Mouse (Mus musculus): ENCODE results near the gene Nol3. TPM values are rescaled to one million over a fixed set of nuclear protein-coding genes. Genes with fewer than 3 reads are reported as not detected.

Gene Nol3
- total and polyA plus RNA-seq, 3 experiments, result 0.63 to 0.89 TPM; not detected in 1

- Histone ChIP-seq H3K4me1 (ENCODE audit: control insufficient read depth in 1 of 2, insufficient read depth in 2 of 2, low read length in 2 of 2) (peaks cover 9 to 21% of the 10 kb centered on the region in 2 experiments), H3K36me3 (ENCODE audit: control insufficient read depth in 1 of 2, insufficient read depth in 2 of 2, low read length in 2 of 2) (peaks cover under 1 to 13% of the 10 kb centered on the region in 2 experiments), H3K4me3 (ENCODE audit: control insufficient read depth in 1 of 2, insufficient read depth in 1 of 2, low read depth in 2 of 2, low read length in 2 of 2) (no peak overlapping the region), H3K9ac (ENCODE audit: control insufficient read depth, low read depth, low read length, poor library complexity, severe bottlenecking) (no peak overlapping the region), H3K27ac (ENCODE audit: control insufficient read depth, low read depth, low read length) (no peak overlapping the region), H3K79me2 (ENCODE audit: control insufficient read depth, insufficient read depth, low read length, poor library complexity) (peaks cover 26% of the 10 kb centered on the region), H3K9me3 (replicated peaks; ENCODE audit: insufficient read depth, low read length) (no peaks in the 10 kb centered on the region), H3K27me3 (ENCODE audit: control insufficient read depth in 1 of 2, insufficient read depth in 2 of 2, low read length in 2 of 2) (no peaks in the 10 kb centered on the region)
- no peak for DNase-seq (ENCODE audit: low read depth, low spot score)
- no peak for TF ChIP-seq CHD2 (IDR thresholded peaks at IDR 0.05; ENCODE audit: low read length)
- no peak for TF ChIP-seq RAD21 (IDR thresholded peaks at IDR 0.05; ENCODE audit: low read depth, low read length)
- TF ChIP-seq MYB (IDR thresholded peaks at IDR 0.05; ENCODE audit: low read depth, low read length), result no peak
- no peak for TF ChIP-seq TAL1 (IDR thresholded peaks at IDR 0.05; ENCODE audit: low read length)
- TF ChIP-seq MAFK (IDR thresholded peaks at IDR 0.05; ENCODE audit: borderline replicate concordance, low read depth, low read length), result no peak
- no peak for TF ChIP-seq EP300 (IDR thresholded peaks at IDR 0.05; ENCODE audit: low read depth in 1 of 2, low read length in 2 of 2)
- no peak for TF ChIP-seq ZKSCAN1 (IDR thresholded peaks at IDR 0.05; ENCODE audit: low read depth, low read length)
- no peak for TF ChIP-seq ZNF384 (IDR thresholded peaks at IDR 0.05; ENCODE audit: low read depth, low read length)
- TF ChIP-seq USF2 (IDR thresholded peaks at IDR 0.05; ENCODE audit: borderline replicate concordance in 1 of 2, insufficient read depth in 1 of 2, low read depth in 1 of 2, low read length in 2 of 2), result no peak
- no peak for TF ChIP-seq ETS1 (IDR thresholded peaks at IDR 0.05; ENCODE audit: low read depth, low read length)
- TF ChIP-seq SMC3 (IDR thresholded peaks at IDR 0.05; ENCODE audit: low read depth, low read length), result no peak
- no peak for TF ChIP-seq E2F4 (IDR thresholded peaks at IDR 0.05; ENCODE audit: borderline replicate concordance, low read depth, low read length)
- no peak for TF ChIP-seq POLR2AphosphoS2 (IDR thresholded peaks at IDR 0.05; ENCODE audit: low read length)
- TF ChIP-seq RCOR1 (IDR thresholded peaks at IDR 0.05; ENCODE audit: low read depth, low read length), result no peak
- TF ChIP-seq CTCF (IDR thresholded peaks at IDR 0.05 in 2 of 3, conservative IDR thresholded peaks at IDR 0.05 in 1 of 3; ENCODE audit: control insufficient read depth in 1 of 3, insufficient read depth in 1 of 3, low read depth in 2 of 3, low read length in 3 of 3, poor library complexity in 1 of 3, severe bottlenecking in 1 of 3), result no peak
- no peak for TF ChIP-seq MYC (IDR thresholded peaks at IDR 0.05; ENCODE audit: low read depth, low read length)
- no peak for TF ChIP-seq UBTF (IDR thresholded peaks at IDR 0.05; ENCODE audit: borderline replicate concordance, insufficient read depth, low read depth, low read length)
- TF ChIP-seq JUND (IDR thresholded peaks at IDR 0.05; ENCODE audit: low read depth, low read length), result no peak
- no peak for TF ChIP-seq BHLHE40 (IDR thresholded peaks at IDR 0.05; ENCODE audit: borderline replicate concordance, low read depth, low read length)
Measured at GRCm38 (mm10) chr8:105295256-105295655, 19.3 kb downstream of the Nol3 start.

DNA sequence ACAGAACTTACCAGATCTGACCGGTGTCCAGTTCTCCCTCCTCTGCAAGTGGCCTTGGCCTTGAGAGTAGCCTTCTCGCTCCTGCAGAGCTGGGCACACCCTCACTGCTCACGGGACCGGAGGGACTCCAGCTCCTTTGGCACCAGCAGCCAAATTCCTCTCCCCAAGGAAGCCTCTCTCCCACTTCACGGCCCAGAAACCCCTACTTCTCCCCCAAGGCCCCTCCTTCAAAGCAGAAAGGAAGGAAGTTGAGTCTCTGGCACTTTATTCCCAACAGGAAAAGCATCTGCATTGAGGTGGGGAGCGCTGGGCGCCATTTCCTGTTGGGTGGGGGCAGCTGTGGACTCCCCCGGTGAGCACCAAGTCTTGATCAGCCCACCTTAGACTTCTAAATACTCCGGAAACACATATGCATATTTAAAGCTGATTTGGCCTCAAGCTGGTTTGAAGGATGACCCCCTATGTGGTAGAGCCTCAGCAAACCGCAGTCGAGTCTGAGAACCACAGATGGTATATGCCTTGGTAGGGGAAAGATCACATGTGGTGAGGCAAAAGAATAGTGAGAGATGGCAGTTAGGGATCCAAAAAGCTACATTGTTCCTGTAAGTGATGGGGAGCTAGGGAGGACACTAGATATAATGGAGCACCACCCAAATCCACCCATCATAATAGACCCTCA, 20.1 kb downstream of the Nol3 start, which contains the start of gene Exoc3l:
Exoc3l (minus strand) TSS at position 207 of the 679 bp plus-strand sequence.
- Histone ChIP-seq H3K9me3 (replicated peaks; ENCODE audit: insufficient read depth, low read length) (no peaks in the 10 kb centered on the region), H3K9ac (ENCODE audit: control insufficient read depth, low read depth, low read length, poor library complexity, severe bottlenecking) (peak within 1 kb of the TSS; percentile 78), H3K4me1 (ENCODE audit: control insufficient read depth in 1 of 2, insufficient read depth in 2 of 2, low read length in 2 of 2) (peaks cover 11 to 21% of the 10 kb centered on the region in 2 experiments), H3K27me3 (ENCODE audit: control insufficient read depth in 1 of 2, insufficient read depth in 2 of 2, low read length in 2 of 2) (no peaks in the 10 kb centered on the region), H3K79me2 (ENCODE audit: control insufficient read depth, insufficient read depth, low read length, poor library complexity) (peaks cover 32% of the 10 kb centered on the region), H3K36me3 (ENCODE audit: control insufficient read depth in 1 of 2, insufficient read depth in 2 of 2, low read length in 2 of 2) (peaks cover 7 to 21% of the 10 kb centered on the region in 2 experiments), H3K27ac (ENCODE audit: control insufficient read depth, low read depth, low read length) (peak within 1 kb of the TSS; percentile 69; the same call in 1 of the 2 replicates), H3K4me3 (ENCODE audit: control insufficient read depth in 1 of 2, insufficient read depth in 1 of 2, low read depth in 2 of 2, low read length in 2 of 2) (peak within 1 kb of the TSS; percentile 81 to 86)
- TF ChIP-seq JUND (IDR thresholded peaks at IDR 0.05; ENCODE audit: low read depth, low read length) (no peak), CTCF (IDR thresholded peaks at IDR 0.05 in 2 of 3, conservative IDR thresholded peaks at IDR 0.05 in 1 of 3; ENCODE audit: control insufficient read depth in 1 of 3, insufficient read depth in 1 of 3, low read depth in 2 of 3, low read length in 3 of 3, poor library complexity in 1 of 3, severe bottlenecking in 1 of 3) (no peak), BHLHE40 (IDR thresholded peaks at IDR 0.05; ENCODE audit: borderline replicate concordance, low read depth, low read length) (no peak), ZMIZ1 (IDR thresholded peaks at IDR 0.05; ENCODE audit: low read depth, low read length) (no peak), RCOR1 (IDR thresholded peaks at IDR 0.05; ENCODE audit: low read depth, low read length) (no peak), KAT2A (conservative IDR thresholded peaks at IDR 0.05; ENCODE audit: low read depth, low read length) (no peak), ETS1 (IDR thresholded peaks at IDR 0.05; ENCODE audit: low read depth, low read length) (no peak), SMC3 (IDR thresholded peaks at IDR 0.05; ENCODE audit: low read depth, low read length) (no peak), CHD2 (IDR thresholded peaks at IDR 0.05; ENCODE audit: low read length) (no peak), MYC (IDR thresholded peaks at IDR 0.05; ENCODE audit: low read depth, low read length) (no peak), GABPA (IDR thresholded peaks at IDR 0.05; ENCODE audit: low read depth, low read length) (no peak), MYB (IDR thresholded peaks at IDR 0.05; ENCODE audit: low read depth, low read length) (no peak), MXI1 (IDR thresholded peaks at IDR 0.05; ENCODE audit: low read depth, low read length) (no peak), NELFE (IDR thresholded peaks at IDR 0.05; ENCODE audit: low read depth, low read length) (no peak), MAX (IDR thresholded peaks at IDR 0.05; ENCODE audit: low read length) (no peak), USF1 (IDR thresholded peaks at IDR 0.05; ENCODE audit: low read depth, low read length) (no peak)
- DNase-seq (ENCODE audit: low read depth, low spot score), result no peak
